Mouse (Mus musculus) hematopoietic stem cell, adult 5-6 weeks (primary cell): ENCODE measurements around the gene Dst. TPM values are rescaled to one million over a fixed set of nuclear protein-coding genes. Genes with fewer than 3 reads are reported as not detected.

Experiments
- ATAC-seq, 2 experiments: fragments of 125-278 bp in 1 of 2; replicated peaks in 1 of 2; 2 replicates each; pipeline ENCODE4 v1.8.0; 2016 to 2017; ENCODE audit warnings: inconsistent platforms in 2 of 2, mild to moderate bottlenecking in 2 of 2, moderate number of reproducible peaks in 2 of 2, low read depth in 1 of 2, moderate TSS enrichment in 1 of 2; ENCODE audit not compliant: low FRiP score in 2 of 2, poor library complexity in 2 of 2, severe bottlenecking in 2 of 2, insufficient read depth in 1 of 2, low TSS enrichment in 1 of 2
- total RNA-seq: library from RNA; stranded (forward); fragments of 172-1452, 232-1000 nt; gene quantifications from 2 replicates; pipeline ENCODE4 v1.2.3, GENCODE M21; 2017

Dst gene
- total RNA-seq, 1 experiment from 2014 or later = 48.7 TPM

DNA sequence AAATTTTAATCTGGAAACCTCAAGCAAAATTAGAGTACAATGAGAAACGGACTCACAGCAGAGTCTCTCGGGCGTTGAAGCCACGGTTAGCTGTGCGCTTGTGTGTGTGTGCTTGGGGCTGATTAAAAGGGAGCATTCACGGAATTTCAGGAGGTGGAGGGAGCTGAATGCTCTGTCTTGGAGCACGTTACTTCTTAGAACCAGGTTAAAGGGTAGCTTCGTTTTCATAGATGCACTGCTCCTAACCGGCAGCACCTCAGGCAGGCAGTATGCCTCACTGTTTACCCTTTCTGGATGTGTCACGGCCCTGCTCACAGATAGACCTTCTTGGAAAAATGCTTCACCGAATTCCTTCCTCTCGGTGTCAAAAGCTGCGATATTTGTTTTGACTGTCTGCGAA, 329.2 kb downstream of the Dst start:
- ATAC-seq = no peak

GRCm38 (mm10) chr1:34237689-34238091, 329.7 kb downstream of the Dst start:
- no peak for ATAC-seq

GRCm38 (mm10) chr1:34238231-34238630, 330.2 kb downstream of the Dst start:
- ATAC-seq = no peak

GRCm38 (mm10) chr1:34244678-34245077, 336.7 kb downstream of the Dst start:
- ATAC-seq = no peak

GRCm38 (mm10) chr1:34245951-34246641, 338.1 kb downstream of the Dst start:
- no peak for ATAC-seq

DNA sequence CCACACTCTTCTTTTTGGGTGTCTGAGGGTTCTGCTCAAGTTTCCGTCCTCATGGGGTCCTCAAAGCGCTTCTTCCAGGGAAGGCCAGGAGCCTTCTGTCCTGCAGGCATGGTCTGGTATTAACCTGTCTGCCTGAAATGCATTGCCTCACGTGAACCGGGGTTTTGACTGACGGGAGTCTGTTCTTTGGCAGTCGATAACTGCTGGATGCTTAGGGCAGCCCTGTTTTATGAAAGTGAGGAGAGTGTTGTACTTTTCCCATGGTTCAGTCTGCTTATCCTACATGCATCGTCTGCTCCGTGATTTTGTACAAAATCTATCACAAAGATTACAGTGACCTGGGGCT, 338.6 kb downstream of the Dst start:
- no peak for ATAC-seq

- no peak for ATAC-seq
Measured at GRCm38 (mm10) chr1:34251137-34251536, 343.1 kb downstream of the Dst start.

DNA sequence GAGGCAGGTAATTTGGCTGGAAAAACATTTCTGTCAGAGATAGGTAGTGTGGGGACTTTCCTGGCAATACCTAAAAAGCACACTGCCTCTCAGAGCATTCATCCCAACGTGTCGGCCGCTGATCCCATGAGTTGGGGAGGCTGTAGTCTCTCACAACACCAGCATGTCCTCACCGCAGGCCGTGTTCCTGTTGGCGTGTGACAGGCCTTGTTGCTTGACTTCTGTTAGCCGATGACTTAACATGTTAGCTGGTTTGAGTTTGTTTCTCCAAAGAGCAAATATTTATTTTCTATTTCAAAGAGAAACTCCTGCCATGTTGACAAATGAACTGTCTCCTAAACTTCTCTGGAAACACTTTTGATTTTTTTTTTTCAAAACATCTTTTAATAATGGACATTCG, 344.2 kb downstream of the Dst start:
- no peak for ATAC-seq

GRCm38 (mm10) chr1:34253876-34254275, 345.9 kb downstream of the Dst start:
- no peak for ATAC-seq

DNA sequence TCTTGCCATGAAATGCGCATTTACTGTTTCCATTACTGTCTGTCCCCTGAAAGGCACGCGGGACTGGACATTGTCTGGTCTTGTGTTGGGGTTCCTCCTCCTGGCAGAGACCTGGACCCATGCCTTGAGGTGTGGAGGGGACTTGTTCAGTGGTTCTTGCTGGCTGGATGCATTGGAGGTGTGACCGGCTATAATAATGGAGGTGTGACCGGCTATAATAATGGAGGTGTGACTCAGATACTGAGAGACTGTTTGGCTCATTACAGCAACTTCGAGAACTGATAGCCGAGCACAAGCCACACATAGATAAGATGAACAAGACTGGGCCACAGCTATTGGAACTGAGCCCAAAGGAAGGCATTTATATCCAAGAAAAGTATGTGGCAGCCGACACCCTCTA, 351.9 kb downstream of the Dst start:
- ATAC-seq = no peak

DNA sequence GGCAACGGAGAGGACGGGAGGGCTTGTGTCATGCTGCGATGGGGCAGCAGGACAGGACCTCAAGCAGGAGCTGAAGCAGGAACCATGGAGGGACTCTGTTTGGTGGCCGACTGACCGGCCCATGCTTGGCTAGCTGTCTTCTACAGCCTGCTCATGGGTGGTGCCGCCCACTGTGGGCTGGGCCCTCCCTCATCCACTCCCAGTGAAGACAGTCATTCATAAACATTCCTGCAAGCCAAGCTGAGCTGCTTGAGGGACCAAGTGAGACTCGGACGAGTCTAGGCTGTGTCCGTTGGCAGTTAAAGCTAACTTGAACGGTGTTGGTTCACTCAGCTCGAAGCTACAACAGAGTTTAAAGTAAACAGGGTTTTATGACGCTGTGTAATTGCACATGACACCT, 353.0 kb downstream of the Dst start:
- no peak for ATAC-seq

DNA sequence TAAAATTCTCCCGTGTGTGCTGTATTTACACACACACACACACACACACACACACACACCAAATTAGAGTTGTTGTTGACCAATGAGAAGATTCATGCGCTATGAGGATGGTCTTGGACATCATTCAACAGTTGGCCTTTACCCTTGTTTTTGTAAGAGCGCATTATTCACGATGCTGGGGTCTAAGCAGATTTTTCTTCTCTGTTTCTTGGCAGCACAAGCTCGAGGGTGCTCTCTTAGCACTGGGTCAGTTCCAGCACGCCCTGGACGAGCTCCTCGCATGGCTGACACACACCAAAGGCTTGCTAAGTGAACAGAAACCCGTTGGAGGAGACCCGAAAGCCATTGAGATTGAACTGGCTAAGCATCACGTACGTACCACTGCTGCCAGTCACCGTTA, 360.5 kb downstream of the Dst start:
- no peak for ATAC-seq

- no peak for ATAC-seq
Measured at GRCm38 (mm10) chr1:34269578-34269977, 361.6 kb downstream of the Dst start.

DNA sequence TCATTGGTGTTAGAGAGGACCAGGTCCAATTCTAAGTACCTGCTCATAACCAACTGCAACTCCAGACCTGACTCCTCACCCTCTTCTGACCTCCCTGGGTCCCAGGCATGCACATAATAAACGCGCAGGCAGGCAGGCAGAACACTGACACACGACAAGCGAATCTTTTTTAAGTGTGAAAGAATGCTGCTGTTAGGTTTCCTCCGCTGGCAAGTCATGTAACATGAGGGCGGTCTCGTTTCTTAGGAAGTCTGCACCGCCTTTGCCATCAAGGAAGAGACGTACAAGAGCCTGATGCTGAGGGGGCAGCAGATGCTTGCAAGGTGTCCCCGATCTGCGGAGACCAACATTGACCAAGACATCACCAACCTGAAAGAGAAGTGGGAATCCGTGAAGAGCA, 365.9 kb downstream of the Dst start:
- no peak for ATAC-seq

DNA sequence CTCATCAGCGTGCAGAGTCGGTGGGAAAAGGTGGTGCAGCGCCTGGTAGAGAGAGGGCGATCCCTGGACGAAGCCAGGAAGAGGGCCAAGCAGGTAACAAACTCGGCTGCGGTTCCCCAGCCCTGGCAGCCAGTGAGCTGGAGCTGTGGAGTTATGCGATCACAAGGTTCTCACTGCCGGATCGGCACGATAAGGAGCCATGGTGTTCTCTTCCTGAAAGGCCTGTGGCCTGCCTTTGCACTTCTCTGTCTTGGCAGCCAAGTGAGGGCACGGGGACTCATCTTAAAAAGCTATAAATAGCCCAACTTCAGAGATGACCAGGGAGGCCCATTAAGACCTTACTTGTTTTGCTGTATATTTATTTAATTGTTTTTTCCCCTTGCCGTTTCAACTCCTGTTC, 367.8 kb downstream of the Dst start:
- no peak for ATAC-seq

DNA sequence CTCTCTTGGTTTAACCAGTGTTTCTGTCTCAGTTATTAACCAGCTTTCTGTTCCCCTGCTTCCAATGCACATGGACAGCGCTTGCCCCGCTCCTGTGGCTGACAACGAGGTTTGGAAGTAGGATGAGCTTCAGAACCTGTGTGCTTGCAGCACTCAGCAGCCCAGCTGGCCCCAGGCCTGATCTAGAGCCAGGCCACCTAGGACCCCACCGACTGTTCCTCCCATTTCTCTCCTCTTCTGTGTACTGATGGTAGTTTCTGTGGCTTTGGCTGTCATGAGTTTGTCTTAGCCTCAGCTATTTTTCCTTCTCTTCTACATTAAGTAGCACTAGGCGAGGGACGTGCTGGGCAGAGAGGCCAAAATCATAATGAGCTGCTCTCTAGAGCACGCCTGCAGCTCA, 368.7 kb downstream of the Dst start:
- ATAC-seq = no peak

GRCm38 (mm10) chr1:34277259-34277658, 369.2 kb downstream of the Dst start:
- no peak for ATAC-seq

GRCm38 (mm10) chr1:34283502-34283901, 375.5 kb downstream of the Dst start:
- no peak for ATAC-seq

GRCm38 (mm10) chr1:34284979-34285378, 377.0 kb downstream of the Dst start:
- ATAC-seq = no peak

DNA sequence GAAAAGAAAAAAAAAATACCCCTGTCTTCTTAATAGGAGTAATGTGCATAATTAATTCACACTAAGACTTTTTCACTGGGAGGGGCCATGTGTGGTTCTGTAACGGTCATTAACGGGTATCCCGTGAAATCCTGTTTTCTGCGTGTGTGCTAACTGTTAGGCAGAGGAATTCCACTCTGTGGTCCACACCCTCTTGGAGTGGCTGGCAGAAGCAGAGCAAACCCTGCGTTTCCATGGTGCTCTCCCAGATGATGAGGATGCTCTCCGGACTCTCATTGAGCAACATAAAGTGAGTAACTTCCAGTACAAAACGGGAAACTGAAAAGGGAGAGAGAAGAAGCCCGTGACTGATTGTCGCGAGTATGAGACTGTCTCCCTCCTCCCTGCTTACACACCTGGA, 379.7 kb downstream of the Dst start:
- no peak for ATAC-seq
